Mouse (Mus musculus) heart, adult 2 months (tissue): ENCODE measurements around the gene Aldh1b1.

Experiments
- CTCF ChIP-seq: fragments of 200-600 bp; IDR thresholded peaks from 2 replicates; pipeline ENCODE4 v1.8.1; 2022; ENCODE audit warnings: antibody characterized with exemption, mild to moderate bottlenecking, moderate library complexity
- EP300 ChIP-seq: fragments of 200-500 bp; IDR thresholded peaks from 2 replicates; pipeline ENCODE4 v1.6.1; 2011; ENCODE audit warnings: low read depth, low read length, control low read depth; ENCODE audit not compliant: insufficient read depth
- POLR2A ChIP-seq: fragments of 200-500 bp; IDR thresholded peaks from 2 replicates; pipeline ENCODE4 v1.6.1; 2011; ENCODE audit warnings: mild to moderate bottlenecking, low read depth, low read length, control low read depth; ENCODE audit not compliant: insufficient read depth

- TF ChIP-seq POLR2A (no peak), EP300 (no peak), CTCF (no peak)
Observed at GRCm38 (mm10) chr4:45846263-45846662, 47.4 kb downstream of the Aldh1b1 start.
